Mouse (Mus musculus): ENCODE results near the gene Bptf. TPM values are rescaled to one million over a fixed set of nuclear protein-coding genes. Genes with fewer than 3 reads are reported as not detected.
A peak's percentile ranks its signal among the peaks of the same experiment; 100 is the strongest.

The Bptf gene
- polyA plus RNA-seq, 1 experiment from 2014 or later: 8.3 TPM

DNA sequence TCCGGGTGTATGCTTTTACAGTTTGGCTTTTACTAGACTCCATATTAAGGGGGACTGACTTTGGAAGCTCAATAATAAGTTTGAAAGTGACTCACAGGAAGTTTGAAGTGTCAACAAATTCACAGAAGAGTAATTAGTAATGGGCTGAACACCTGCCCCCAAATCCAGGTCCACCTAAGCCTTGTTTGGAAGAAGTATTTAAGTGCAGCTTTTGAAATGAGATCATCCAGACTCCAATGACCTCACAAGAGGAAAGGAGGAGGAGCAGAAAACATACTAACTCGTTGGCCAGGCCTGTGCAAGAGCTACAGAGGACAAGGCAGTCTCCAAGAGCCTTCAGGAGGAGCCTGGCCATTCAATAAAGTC is 28.7 kb downstream of the Bptf start:
- Histone ChIP-seq H3K36me3 (replicated peaks; ENCODE audit: insufficient read depth, low read length) (peaks cover 17% of the 10 kb centered on the region), H3K4me2 (ENCODE audit: low read depth, low read length) (peak overlapping the region; percentile 24; the same call in 1 of the 2 replicates), H3K9me3 (ENCODE audit: low read length) (no peaks in the 10 kb centered on the region), H3K4me1 (ENCODE audit: insufficient read depth) (peaks cover 19% of the 10 kb centered on the region), H3K27me3 (ENCODE audit: insufficient read depth, low read length) (no peaks in the 10 kb centered on the region), H3K9ac (replicated peaks) (no peak overlapping the region; the same call in 1 of the 2 replicates), H3K4me3 (ENCODE audit: low read depth, low read length) (no peak overlapping the region), H3K27ac (ENCODE audit: low read depth) (peak overlapping the region; percentile 57; the same call in 1 of the 2 replicates)
- ATAC-seq: no peak
- TF ChIP-seq EP300 (IDR thresholded peaks at IDR 0.05; ENCODE audit: low read depth) (no peak), CTCF (IDR thresholded peaks at IDR 0.05; ENCODE audit: low read depth) (no peak)
- 35% methylated on average over 2 of the region's 2 CpGs for WGBS (ENCODE audit: insufficient replicate concordance)
- DNase-seq: no peak

- WGBS (ENCODE audit: insufficient replicate concordance): 39% methylated on average over 11 of the region's 11 CpGs
- ATAC-seq (0 out of 2 replicates have a peak, but pooled peaks have one; percentile 25), DNase-seq (peak; percentile 38)
- Histone ChIP-seq H3K36me3 (replicated peaks; ENCODE audit: insufficient read depth, low read length) (peaks cover 22% of the 10 kb centered on the region), H3K4me1 (ENCODE audit: insufficient read depth) (peaks cover 19% of the 10 kb centered on the region), H3K4me3 (ENCODE audit: low read depth, low read length) (no peak overlapping the region), H3K27ac (ENCODE audit: low read depth) (peak overlapping the region; percentile 57; the same call in 1 of the 2 replicates), H3K9me3 (ENCODE audit: low read length) (no peaks in the 10 kb centered on the region), H3K9ac (replicated peaks) (no peak overlapping the region; the same call in 1 of the 2 replicates), H3K4me2 (ENCODE audit: low read depth, low read length) (peak overlapping the region; percentile 24; the same call in 1 of the 2 replicates), H3K27me3 (ENCODE audit: insufficient read depth, low read length) (no peaks in the 10 kb centered on the region)
- TF ChIP-seq CTCF (IDR thresholded peaks at IDR 0.05; ENCODE audit: low read depth): no peak
- no peak for TF ChIP-seq EP300 (IDR thresholded peaks at IDR 0.05; ENCODE audit: low read depth)
These were observed 29.3 kb downstream of the Bptf start for GRCm38 (mm10) chr11:107102465-107103223.

GRCm38 (mm10) chr11:107096973-107097372 is 35.0 kb downstream of the Bptf start:
- Histone ChIP-seq H3K4me2 (ENCODE audit: low read depth, low read length) (no peak overlapping the region), H3K4me3 (ENCODE audit: low read depth, low read length) (no peak overlapping the region), H3K4me1 (ENCODE audit: insufficient read depth) (0 out of 2 replicates have a peak, but pooled peaks cover 2% of the 10 kb centered on the region), H3K36me3 (replicated peaks; ENCODE audit: insufficient read depth, low read length) (peaks cover 30% of the 10 kb centered on the region), H3K9ac (replicated peaks) (no peak overlapping the region), H3K9me3 (ENCODE audit: low read length) (no peaks in the 10 kb centered on the region), H3K27ac (ENCODE audit: low read depth) (no peak overlapping the region), H3K27me3 (ENCODE audit: insufficient read depth, low read length) (no peaks in the 10 kb centered on the region)
- DNase-seq (no peak), ATAC-seq (no peak)
- WGBS (ENCODE audit: insufficient replicate concordance): 84% methylated on average over 5 of the region's 5 CpGs
- no peak for TF ChIP-seq CTCF (IDR thresholded peaks at IDR 0.05; ENCODE audit: low read depth)
- no peak for TF ChIP-seq EP300 (IDR thresholded peaks at IDR 0.05; ENCODE audit: low read depth)

DNA sequence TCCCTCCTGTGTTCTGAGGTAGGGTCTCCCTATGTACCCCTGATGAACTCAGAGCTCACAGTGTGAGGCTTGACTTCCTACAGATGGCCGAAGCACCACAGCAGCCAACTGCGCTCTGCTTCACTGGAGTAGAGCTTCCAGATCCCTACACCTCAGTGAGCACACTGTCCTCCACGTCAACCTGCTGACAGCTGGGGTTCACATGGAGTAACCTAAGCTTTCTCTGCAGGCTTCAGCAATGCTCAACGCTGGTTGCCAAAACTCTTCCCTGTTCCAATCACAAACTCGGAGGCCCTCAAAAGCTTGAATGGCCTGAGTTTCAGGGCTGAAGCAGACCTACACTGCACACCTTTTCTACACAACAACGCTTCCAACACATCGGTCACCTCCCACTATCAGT is 38.1 kb downstream of the Bptf start:
- Histone ChIP-seq H3K9ac (replicated peaks) (no peak overlapping the region), H3K4me3 (ENCODE audit: low read depth, low read length) (no peak overlapping the region), H3K27ac (ENCODE audit: low read depth) (no peak overlapping the region), H3K4me1 (ENCODE audit: insufficient read depth) (no peaks in the 10 kb centered on the region), H3K4me2 (ENCODE audit: low read depth, low read length) (no peak overlapping the region), H3K27me3 (ENCODE audit: insufficient read depth, low read length) (no peaks in the 10 kb centered on the region), H3K9me3 (ENCODE audit: low read length) (no peaks in the 10 kb centered on the region), H3K36me3 (replicated peaks; ENCODE audit: insufficient read depth, low read length) (peaks cover 30% of the 10 kb centered on the region)
- WGBS (ENCODE audit: insufficient replicate concordance): 84% methylated on average over 7 of the region's 7 CpGs
- TF ChIP-seq EP300 (IDR thresholded peaks at IDR 0.05; ENCODE audit: low read depth): no peak
- no peak for TF ChIP-seq CTCF (IDR thresholded peaks at IDR 0.05; ENCODE audit: low read depth)
- ATAC-seq (no peak), DNase-seq (no peak)

- Histone ChIP-seq H3K4me3 (ENCODE audit: low read depth, low read length) (no peak overlapping the region), H3K4me1 (ENCODE audit: insufficient read depth) (no peaks in the 10 kb centered on the region), H3K4me2 (ENCODE audit: low read depth, low read length) (no peak overlapping the region), H3K9ac (replicated peaks) (no peak overlapping the region), H3K36me3 (replicated peaks; ENCODE audit: insufficient read depth, low read length) (peaks cover 17% of the 10 kb centered on the region), H3K9me3 (ENCODE audit: low read length) (no peaks in the 10 kb centered on the region), H3K27ac (ENCODE audit: low read depth) (no peak overlapping the region), H3K27me3 (ENCODE audit: insufficient read depth, low read length) (no peaks in the 10 kb centered on the region)
- no peak for DNase-seq
- WGBS (ENCODE audit: insufficient replicate concordance): 69% methylated on average over 7 of the region's 7 CpGs
- peak; percentile 84 for TF ChIP-seq EP300 (IDR thresholded peaks at IDR 0.05; ENCODE audit: low read depth)
- peak; percentile 54 for TF ChIP-seq CTCF (IDR thresholded peaks at IDR 0.05; ENCODE audit: low read depth)
- peak; percentile 74 for ATAC-seq
These were observed 39.3 kb downstream of the Bptf start for GRCm38 (mm10) chr11:107092637-107093036.

DNA sequence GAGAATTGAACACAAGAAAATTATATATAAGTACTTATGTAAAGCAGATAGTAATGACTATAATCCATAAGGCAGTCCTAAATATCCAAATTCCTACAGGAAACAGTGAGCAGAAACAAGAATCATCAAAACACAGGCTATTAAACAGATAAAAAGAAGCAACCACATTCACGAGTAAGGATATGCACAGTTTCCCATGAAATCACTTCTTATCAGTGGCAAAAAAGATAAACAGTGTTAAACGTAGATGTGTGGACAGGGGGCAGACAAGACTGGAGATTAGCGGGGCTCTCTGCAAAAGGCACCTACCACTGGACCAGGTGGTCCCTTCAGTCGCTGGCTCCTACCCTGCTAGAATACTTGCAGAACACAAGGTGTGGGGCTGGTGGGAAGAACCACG is 46.1 kb downstream of the Bptf start:
- H3K4me3 ChIP-seq (ENCODE audit: low read depth, low read length): no peak overlapping the region
- TF ChIP-seq EP300 (IDR thresholded peaks at IDR 0.05; ENCODE audit: low read depth) (no peak), CTCF (IDR thresholded peaks at IDR 0.05; ENCODE audit: low read depth) (no peak)
- WGBS (ENCODE audit: insufficient replicate concordance): 51% methylated on average over 5 of the region's 5 CpGs
- H3K4me2 ChIP-seq (ENCODE audit: low read depth, low read length): no peak overlapping the region
- H3K4me1 ChIP-seq (ENCODE audit: insufficient read depth): no peaks in the 10 kb centered on the region; the same call in 1 of the 2 replicates
- H3K9ac ChIP-seq (replicated peaks): no peak overlapping the region
- no peak overlapping the region for H3K27ac ChIP-seq (ENCODE audit: low read depth)
- ATAC-seq (no peak), DNase-seq (no peak)
- no peaks in the 10 kb centered on the region for H3K9me3 ChIP-seq (ENCODE audit: low read length)
- peaks cover 33% of the 10 kb centered on the region for H3K36me3 ChIP-seq (replicated peaks; ENCODE audit: insufficient read depth, low read length)
- H3K27me3 ChIP-seq (ENCODE audit: insufficient read depth, low read length): no peaks in the 10 kb centered on the region

Measured in liver, postnatal 0 days (tissue).